Mouse (Mus musculus) stomach, embryonic 16.5 days (tissue): Measurements from ENCODE around the gene Wdr53. TPM values are rescaled to one million over a fixed set of nuclear protein-coding genes. Genes with fewer than 3 reads are reported as not detected.
"Not testable (repeated sequence)": the region's sequence is repeated elsewhere in the genome, so short reads cannot be mapped to it uniquely, and the experiment has no call there.

Experiments
- ATAC-seq: fragments of 200-750 bp; cut with Nextera tagmentation; 2 replicates; pipeline ENCODE4 v1.8.0; 2017; ENCODE audit warnings: moderate number of reproducible peaks, moderate TSS enrichment; ENCODE audit not compliant: insufficient read depth, low FRiP score
- H3K27ac ChIP-seq: fragments of 300-500 bp; sonication (generic); 2 replicates; pipeline ENCODE4 v1.5.1; 2014; ENCODE audit warnings: low read length
- H3K27me3 ChIP-seq: fragments of 300-500 bp; sonication (generic); 2 replicates; pipeline ENCODE4 v1.6.1; 2014; ENCODE audit warnings: low read length, control low read depth, mixed read lengths; ENCODE audit not compliant: control insufficient read depth, insufficient read depth
- H3K36me3 ChIP-seq: fragments of 300-500 bp; sonication (generic); 2 replicates; pipeline ENCODE4 v1.6.1; 2014; ENCODE audit warnings: low read length; ENCODE audit not compliant: control insufficient read depth, insufficient read depth
- H3K4me1 ChIP-seq: fragments of 300-500 bp; sonication (generic); 2 replicates; pipeline ENCODE4 v1.6.1; 2014; ENCODE audit warnings: low read length, control low read depth, mixed read lengths; ENCODE audit not compliant: control insufficient read depth, insufficient read depth
- H3K4me2 ChIP-seq: fragments of 300-500 bp; sonication (generic); 2 replicates; pipeline ENCODE4 v1.6.1; 2014; ENCODE audit warnings: low read depth, low read length, mixed read lengths
- H3K4me3 ChIP-seq: fragments of 300-500 bp; sonication (generic); replicated peaks from 2 replicates; pipeline ENCODE4 v1.5.1; 2014; ENCODE audit warnings: mild to moderate bottlenecking, low read length
- H3K9ac ChIP-seq: fragments of 300-500 bp; sonication (generic); 2 replicates; pipeline ENCODE4 v1.6.1; 2014; ENCODE audit warnings: low read length
- H3K9me3 ChIP-seq: fragments of 300-500 bp; sonication (generic); replicated peaks from 2 replicates; pipeline ENCODE4 v1.6.1; 2016; ENCODE audit warnings: low read length, control low read depth; ENCODE audit not compliant: control insufficient read depth
- WGBS: fragments of 180-500 bp; shearing (Covaris S2); extraction: QIAGEN DNeasy Blood & Tissue Kit; methylation state at CpG from one replicate; pipeline ENCODE4 v1.1.7; 2014; 5-methylcytosine and 5-hydroxymethylcytosine counted together
- polyA plus RNA-seq: library from polyadenylated mRNA; unstranded; fragments of >200 nt; fragmentation: Nextera tagmentation; extraction: Ambion mirVana; gene quantifications from 2 replicates; pipeline ENCODE4 v1.2.1, GENCODE M21; 2015

The Wdr53 gene
- polyA plus RNA-seq, 1 experiment from 2014 or later, result 18.4 TPM

- ATAC-seq, H3K4me1 ChIP-seq, H3K36me3 ChIP-seq, H3K4me3 ChIP-seq, H3K27ac ChIP-seq, H3K9me3 ChIP-seq, H3K27me3 ChIP-seq, H3K9ac ChIP-seq, H3K4me2 ChIP-seq: not testable (repeated sequence)
- 81% methylated on average over 3 of the region's 3 CpGs for WGBS
Observed at GRCm38 (mm10) chr16:32232050-32232449, 15.0 kb upstream of the Wdr53 start.

GRCm38 (mm10) chr16:32237930-32238680, 8.9 kb upstream of the Wdr53 start:
- Histone ChIP-seq H3K27me3 (no peaks in the 10 kb centered on the region), H3K9ac (no peak overlapping the region), H3K36me3 (0 out of 2 replicates have a peak, but pooled peaks cover 3% of the 10 kb centered on the region), H3K4me3 (no peak overlapping the region), H3K4me2 (no peak overlapping the region), H3K27ac (no peak overlapping the region), H3K4me1 (no peaks in the 10 kb centered on the region), H3K9me3 (no peaks in the 10 kb centered on the region)
- WGBS, result 91% methylated on average over 19 of the region's 19 CpGs
- no peak for ATAC-seq

GRCm38 (mm10) chr16:32239428-32240312, 7.4 kb upstream of the Wdr53 start:
- Histone ChIP-seq H3K27ac (no peak overlapping the region), H3K4me2 (no peak overlapping the region), H3K4me3 (no peak overlapping the region), H3K4me1 (no peaks in the 10 kb centered on the region), H3K27me3 (no peaks in the 10 kb centered on the region), H3K9me3 (no peaks in the 10 kb centered on the region), H3K9ac (no peak overlapping the region), H3K36me3 (0 out of 2 replicates have a peak, but pooled peaks cover 3% of the 10 kb centered on the region)
- no peak for ATAC-seq
- 88% methylated on average over 2 of the region's 2 CpGs for WGBS

- Histone ChIP-seq H3K4me3 (no peak overlapping the region), H3K27ac (no peak overlapping the region), H3K4me1 (peaks cover 17% of the 10 kb centered on the region), H3K27me3 (no peaks in the 10 kb centered on the region), H3K9me3 (no peaks in the 10 kb centered on the region), H3K9ac (no peak overlapping the region), H3K4me2 (no peak overlapping the region), H3K36me3 (no peaks in the 10 kb centered on the region)
- no peak for ATAC-seq
- WGBS, result 82% methylated on average over 3 of the region's 3 CpGs
Observed at GRCm38 (mm10) chr16:32243901-32244300, 3.1 kb upstream of the Wdr53 start.

GRCm38 (mm10) chr16:32246351-32246791, 656 bp upstream of the Wdr53 start:
- peak; percentile 27 for ATAC-seq
- H3K4me3 ChIP-seq, result peak overlapping the region; percentile 77
- no peaks in the 10 kb centered on the region for H3K36me3 ChIP-seq
- no peaks in the 10 kb centered on the region for H3K9me3 ChIP-seq
- WGBS, result 0% methylated on average over 41 of the region's 41 CpGs
- peaks cover 17% of the 10 kb centered on the region for H3K4me1 ChIP-seq
- peak overlapping the region; percentile 94 for H3K9ac ChIP-seq
- H3K4me2 ChIP-seq, result peak overlapping the region; percentile 66
- H3K27ac ChIP-seq, result peak overlapping the region; percentile 93
- no peaks in the 10 kb centered on the region for H3K27me3 ChIP-seq

GRCm38 (mm10) chr16:32264225-32264624, 17.2 kb downstream of the Wdr53 start:
- H3K36me3 ChIP-seq, ATAC-seq, H3K4me3 ChIP-seq, H3K27ac ChIP-seq, H3K9me3 ChIP-seq, H3K9ac ChIP-seq, H3K4me1 ChIP-seq, H3K27me3 ChIP-seq, H3K4me2 ChIP-seq: not testable (repeated sequence)
- 84% methylated on average over 2 of the region's 2 CpGs for WGBS

GRCm38 (mm10) chr16:32271291-32271690, 24.3 kb downstream of the Wdr53 start, which contains the start of gene Smco1:
Smco1 (plus strand) TSS chr16:32271468.
- Histone ChIP-seq H3K27me3 (no peaks in the 10 kb centered on the region), H3K27ac (no peak within 1 kb of the TSS), H3K9me3 (no peaks in the 10 kb centered on the region), H3K4me1 (no peaks in the 10 kb centered on the region), H3K4me2 (no peak within 1 kb of the TSS), H3K36me3 (no peaks in the 10 kb centered on the region), H3K9ac (no peak within 1 kb of the TSS), H3K4me3 (no peak within 1 kb of the TSS)
- no peak for ATAC-seq
- 82% methylated on average over 11 of the region's 11 CpGs for WGBS

- no peaks in the 10 kb centered on the region for H3K36me3 ChIP-seq
- H3K4me2 ChIP-seq, result no peak overlapping the region
- no peaks in the 10 kb centered on the region for H3K27me3 ChIP-seq
- ATAC-seq, result no peak
- no peak overlapping the region for H3K27ac ChIP-seq
- H3K9ac ChIP-seq, result no peak overlapping the region
- H3K9me3 ChIP-seq, result no peaks in the 10 kb centered on the region
- peaks cover under 1% of the 10 kb centered on the region for H3K4me1 ChIP-seq
- no peak overlapping the region for H3K4me3 ChIP-seq
- 51% methylated on average over 9 of the region's 9 CpGs for WGBS
Observed at GRCm38 (mm10) chr16:32273338-32273737, 26.3 kb downstream of the Wdr53 start.

GRCm38 (mm10) chr16:32275041-32275440, 28.0 kb downstream of the Wdr53 start:
- no peaks in the 10 kb centered on the region for H3K27me3 ChIP-seq
- 0 out of 2 replicates have a peak, but pooled peaks cover 4% of the 10 kb centered on the region for H3K36me3 ChIP-seq
- ATAC-seq, result no peak
- no peak overlapping the region for H3K9ac ChIP-seq
- H3K27ac ChIP-seq, result no peak overlapping the region
- H3K4me3 ChIP-seq, result no peak overlapping the region
- H3K4me1 ChIP-seq, result peaks cover 6% of the 10 kb centered on the region
- 0 out of 2 replicates have a peak, but pooled peaks cover 4% of the 10 kb centered on the region for H3K9me3 ChIP-seq
- WGBS, result 89% methylated on average over 6 of the region's 6 CpGs
- no peak overlapping the region for H3K4me2 ChIP-seq
